Mouse (Mus musculus): ENCODE measurements around the gene Krtap16-1. TPM values are rescaled to one million over a fixed set of nuclear protein-coding genes. Genes with fewer than 3 reads are reported as not detected.

The Krtap16-1 gene
- not detected in 2 replicates for polyA plus RNA-seq (2012; rRNA removed)

GRCm38 (mm10) chr11:99986180-99986647 is at the start of gene Krtap16-1:
TSS of gene Krtap16-1 (minus strand) at chr11:99986597.
- WGBS: 77% methylated on average over 8 of the region's 8 CpGs
- H3K4me1 ChIP-seq (ENCODE audit: control insufficient read depth, insufficient read depth, insufficient read length): no peaks in the 10 kb centered on the region
- no peak within 1 kb of the TSS for H3K27ac ChIP-seq (ENCODE audit: insufficient read depth, low read length)
- TF ChIP-seq CTCF (IDR thresholded peaks at IDR 0.05; ENCODE audit: extremely low read depth, insufficient read depth, insufficient read length, insufficient replicate concordance): no peak
- no peak for TF ChIP-seq POLR2A (IDR thresholded peaks at IDR 0.05; ENCODE audit: low read depth, low read length)
- DNase-seq (ENCODE audit: low read depth in 1 of 2, low spot score in 2 of 2): no peak
- no peaks in the 10 kb centered on the region for H3K36me3 ChIP-seq (ENCODE audit: control insufficient read depth, insufficient read depth, low read length)
- no peaks in the 10 kb centered on the region for H3K27me3 ChIP-seq (ENCODE audit: control insufficient read depth, insufficient read depth, low read length)
- no peak within 1 kb of the TSS for H3K4me3 ChIP-seq (ENCODE audit: extremely low read depth, insufficient read depth, insufficient read length)

- 81% methylated on average over 6 of the region's 6 CpGs for WGBS
- H3K4me1 ChIP-seq (ENCODE audit: control insufficient read depth, insufficient read depth, insufficient read length): no peaks in the 10 kb centered on the region
- H3K27me3 ChIP-seq (ENCODE audit: control insufficient read depth, insufficient read depth, low read length): no peaks in the 10 kb centered on the region
- TF ChIP-seq CTCF (IDR thresholded peaks at IDR 0.05; ENCODE audit: extremely low read depth, insufficient read depth, insufficient read length, insufficient replicate concordance) (no peak), POLR2A (IDR thresholded peaks at IDR 0.05; ENCODE audit: low read depth, low read length) (no peak)
- H3K4me3 ChIP-seq (ENCODE audit: extremely low read depth, insufficient read depth, insufficient read length): no peak within 1 kb of the TSS
- no peak within 1 kb of the TSS for H3K27ac ChIP-seq (ENCODE audit: insufficient read depth, low read length)
- no peak for DNase-seq (ENCODE audit: low read depth in 1 of 2, low spot score in 2 of 2)
- H3K36me3 ChIP-seq (ENCODE audit: control insufficient read depth, insufficient read depth, low read length): no peaks in the 10 kb centered on the region
Measured at GRCm38 (mm10) chr11:100029768-100030167, 43.4 kb upstream of the Krtap16-1 start, which contains the start of gene Krt33b. TSS of gene Krt33b (minus strand) at chr11:100029868.

DNA sequence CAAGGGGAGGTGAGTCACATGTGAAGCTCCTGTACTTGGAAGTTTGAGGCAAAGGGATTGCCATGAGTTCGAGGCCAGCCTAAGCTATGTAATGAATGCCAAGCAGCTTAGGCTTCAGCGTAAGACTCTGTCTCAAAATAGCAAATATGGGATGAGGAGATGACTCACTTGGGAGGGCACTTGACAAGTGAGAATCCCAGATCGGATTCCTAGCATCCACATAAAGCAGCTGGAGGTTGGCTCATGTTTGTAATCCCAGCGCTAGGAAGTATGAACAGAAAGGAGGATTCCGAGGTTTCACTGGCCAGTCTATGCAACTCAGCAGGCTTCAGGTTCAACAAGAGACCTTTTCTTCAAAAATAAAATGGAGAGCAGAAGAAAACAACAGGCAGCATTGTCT is 35.0 kb upstream of the Krtap16-1 start:
- no peaks in the 10 kb centered on the region for H3K36me3 ChIP-seq (ENCODE audit: control insufficient read depth, insufficient read depth, low read length)
- no peak for TF ChIP-seq POLR2A (IDR thresholded peaks at IDR 0.05; ENCODE audit: low read depth, low read length)
- no peak for TF ChIP-seq CTCF (IDR thresholded peaks at IDR 0.05; ENCODE audit: extremely low read depth, insufficient read depth, insufficient read length, insufficient replicate concordance)
- H3K4me3 ChIP-seq (ENCODE audit: extremely low read depth, insufficient read depth, insufficient read length): no peak overlapping the region
- H3K27me3 ChIP-seq (ENCODE audit: control insufficient read depth, insufficient read depth, low read length): no peaks in the 10 kb centered on the region
- no peaks in the 10 kb centered on the region for H3K4me1 ChIP-seq (ENCODE audit: control insufficient read depth, insufficient read depth, insufficient read length)
- no peak overlapping the region for H3K27ac ChIP-seq (ENCODE audit: insufficient read depth, low read length)
- DNase-seq (ENCODE audit: low read depth in 1 of 2, low spot score in 2 of 2): no peak
- WGBS: 82% methylated on average over 5 of the region's 5 CpGs

GRCm38 (mm10) chr11:100019466-100019865 is 33.1 kb upstream of the Krtap16-1 start:
- DNase-seq (ENCODE audit: low read depth in 1 of 2, low spot score in 2 of 2): no peak
- no peaks in the 10 kb centered on the region for H3K36me3 ChIP-seq (ENCODE audit: control insufficient read depth, insufficient read depth, low read length)
- no peak overlapping the region for H3K4me3 ChIP-seq (ENCODE audit: extremely low read depth, insufficient read depth, insufficient read length)
- H3K27ac ChIP-seq (ENCODE audit: insufficient read depth, low read length): no peak overlapping the region
- no peaks in the 10 kb centered on the region for H3K4me1 ChIP-seq (ENCODE audit: control insufficient read depth, insufficient read depth, insufficient read length)
- no peaks in the 10 kb centered on the region for H3K27me3 ChIP-seq (ENCODE audit: control insufficient read depth, insufficient read depth, low read length)
- WGBS: 73% methylated on average over 1 of the region's 1 CpGs
- no peak for TF ChIP-seq CTCF (IDR thresholded peaks at IDR 0.05; ENCODE audit: extremely low read depth, insufficient read depth, insufficient read length, insufficient replicate concordance)
- no peak for TF ChIP-seq POLR2A (IDR thresholded peaks at IDR 0.05; ENCODE audit: low read depth, low read length)

- no peak for TF ChIP-seq CTCF (IDR thresholded peaks at IDR 0.05; ENCODE audit: extremely low read depth, insufficient read depth, insufficient read length, insufficient replicate concordance)
- TF ChIP-seq POLR2A (IDR thresholded peaks at IDR 0.05; ENCODE audit: low read depth, low read length): no peak
- Histone ChIP-seq H3K27me3 (ENCODE audit: control insufficient read depth, insufficient read depth, low read length) (no peaks in the 10 kb centered on the region), H3K4me1 (ENCODE audit: control insufficient read depth, insufficient read depth, insufficient read length) (no peaks in the 10 kb centered on the region), H3K4me3 (ENCODE audit: extremely low read depth, insufficient read depth, insufficient read length) (no peak within 1 kb of the TSS), H3K27ac (ENCODE audit: insufficient read depth, low read length) (no peak within 1 kb of the TSS), H3K36me3 (ENCODE audit: control insufficient read depth, insufficient read depth, low read length) (no peaks in the 10 kb centered on the region)
- no peak for DNase-seq (ENCODE audit: low read depth in 1 of 2, low spot score in 2 of 2)
- WGBS: 76% methylated on average over 4 of the region's 4 CpGs
Measured at GRCm38 (mm10) chr11:100016112-100016511, 29.7 kb upstream of the Krtap16-1 start, which contains the start of gene Krt33a. TSS of gene Krt33a (minus strand) at chr11:100016212.

DNA sequence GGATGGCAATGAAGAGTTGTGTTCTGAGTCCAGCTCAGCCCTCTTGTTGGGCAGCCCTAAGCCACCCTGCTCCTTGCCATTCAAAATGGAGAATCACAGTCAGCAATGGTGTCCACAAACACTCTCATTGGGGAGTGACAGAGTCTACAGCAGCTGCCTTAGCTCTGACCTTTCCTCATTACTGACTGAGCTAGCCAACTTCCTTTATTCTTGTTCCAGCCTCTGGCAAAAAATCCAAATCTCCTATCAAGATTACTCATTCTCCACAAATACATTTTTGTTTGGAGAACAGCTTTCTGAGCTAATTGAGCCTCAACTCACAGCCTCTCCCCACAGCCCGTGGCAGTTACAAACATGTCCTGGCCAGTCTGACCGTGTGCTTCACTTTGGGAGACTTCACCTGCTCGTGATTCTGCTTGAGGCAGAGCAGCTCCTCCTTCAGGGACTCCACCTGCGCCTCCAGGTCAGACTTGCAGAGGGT is 27.3 kb upstream of the Krtap16-1 start:
- Histone ChIP-seq H3K4me1 (ENCODE audit: control insufficient read depth, insufficient read depth, insufficient read length) (no peaks in the 10 kb centered on the region), H3K27ac (ENCODE audit: insufficient read depth, low read length) (no peak overlapping the region), H3K36me3 (ENCODE audit: control insufficient read depth, insufficient read depth, low read length) (no peaks in the 10 kb centered on the region), H3K4me3 (ENCODE audit: extremely low read depth, insufficient read depth, insufficient read length) (no peak overlapping the region), H3K27me3 (ENCODE audit: control insufficient read depth, insufficient read depth, low read length) (no peaks in the 10 kb centered on the region)
- no peak for DNase-seq (ENCODE audit: low read depth in 1 of 2, low spot score in 2 of 2)
- 69% methylated on average over 4 of the region's 4 CpGs for WGBS
- TF ChIP-seq CTCF (IDR thresholded peaks at IDR 0.05; ENCODE audit: extremely low read depth, insufficient read depth, insufficient read length, insufficient replicate concordance) (no peak), POLR2A (IDR thresholded peaks at IDR 0.05; ENCODE audit: low read depth, low read length) (no peak)

- 85% methylated on average over 5 of the region's 5 CpGs for WGBS
- Histone ChIP-seq H3K27me3 (ENCODE audit: control insufficient read depth, insufficient read depth, low read length) (no peaks in the 10 kb centered on the region), H3K4me1 (ENCODE audit: control insufficient read depth, insufficient read depth, insufficient read length) (no peaks in the 10 kb centered on the region), H3K36me3 (ENCODE audit: control insufficient read depth, insufficient read depth, low read length) (no peaks in the 10 kb centered on the region), H3K4me3 (ENCODE audit: extremely low read depth, insufficient read depth, insufficient read length) (no peak overlapping the region), H3K27ac (ENCODE audit: insufficient read depth, low read length) (no peak overlapping the region)
- TF ChIP-seq CTCF (IDR thresholded peaks at IDR 0.05; ENCODE audit: extremely low read depth, insufficient read depth, insufficient read length, insufficient replicate concordance) (no peak), POLR2A (IDR thresholded peaks at IDR 0.05; ENCODE audit: low read depth, low read length) (no peak)
- DNase-seq (ENCODE audit: low read depth in 1 of 2, low spot score in 2 of 2): no peak
Measured at GRCm38 (mm10) chr11:100010682-100011081, 24.3 kb upstream of the Krtap16-1 start.
